Mouse (Mus musculus): Measurements from ENCODE around the gene Gucy2d. TPM values are rescaled to one million over a fixed set of nuclear protein-coding genes. Genes with fewer than 3 reads are reported as not detected.

Gucy2d gene
- total RNA-seq, 2 experiments from 2014 or later, result not detected

DNA sequence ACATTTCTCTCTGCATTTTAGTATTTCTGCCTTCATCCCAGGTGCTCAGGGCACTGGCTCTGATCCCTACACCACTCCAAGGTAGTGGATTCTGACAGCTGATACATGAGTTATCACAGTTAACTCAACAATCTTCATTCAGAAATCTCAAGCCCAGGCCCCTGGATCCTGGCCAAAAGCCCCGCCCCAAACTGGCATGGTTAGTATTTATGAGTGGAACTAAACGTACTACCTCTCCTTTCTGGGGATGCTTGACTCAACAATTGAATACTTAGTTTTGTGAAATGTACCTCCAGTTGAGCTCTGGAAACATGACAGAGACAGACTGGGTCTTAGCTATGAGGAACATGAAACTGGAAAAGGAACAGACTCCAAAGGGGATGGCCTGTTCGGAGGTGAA is 6.7 kb downstream of the Gucy2d start:
- no peak for DNase-seq (ENCODE audit: low spot score in 2 of 2)

- DNase-seq (ENCODE audit: low spot score in 2 of 2), result peak; percentile 19 to 35
Measured at GRCm38 (mm10) chr7:98447585-98448308, 7.5 kb downstream of the Gucy2d start.

GRCm38 (mm10) chr7:98448309-98448630 is 8.1 kb downstream of the Gucy2d start:
- DNase-seq (ENCODE audit: low spot score in 2 of 2), result no peak

DNA sequence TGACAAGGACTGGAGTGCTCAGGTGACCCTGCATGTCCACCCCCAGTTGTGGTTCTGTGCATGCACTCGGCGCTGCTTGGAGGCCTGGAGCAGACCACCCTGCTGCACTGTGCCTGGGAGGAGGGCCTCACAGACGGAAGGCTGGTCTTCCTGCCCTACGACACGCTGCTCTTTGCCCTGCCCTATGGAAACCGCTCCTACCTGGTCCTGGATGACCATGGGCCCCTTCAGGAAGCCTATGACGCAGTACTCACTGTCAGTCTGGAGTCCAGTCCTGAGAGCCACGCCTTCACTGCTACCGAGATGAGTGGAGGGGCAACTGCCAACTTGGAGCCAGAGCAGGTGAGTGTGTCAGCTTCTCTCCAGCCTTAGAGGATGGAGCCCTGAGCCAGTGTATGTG is 9.5 kb downstream of the Gucy2d start:
- no peak for DNase-seq (ENCODE audit: low spot score in 2 of 2)

DNA sequence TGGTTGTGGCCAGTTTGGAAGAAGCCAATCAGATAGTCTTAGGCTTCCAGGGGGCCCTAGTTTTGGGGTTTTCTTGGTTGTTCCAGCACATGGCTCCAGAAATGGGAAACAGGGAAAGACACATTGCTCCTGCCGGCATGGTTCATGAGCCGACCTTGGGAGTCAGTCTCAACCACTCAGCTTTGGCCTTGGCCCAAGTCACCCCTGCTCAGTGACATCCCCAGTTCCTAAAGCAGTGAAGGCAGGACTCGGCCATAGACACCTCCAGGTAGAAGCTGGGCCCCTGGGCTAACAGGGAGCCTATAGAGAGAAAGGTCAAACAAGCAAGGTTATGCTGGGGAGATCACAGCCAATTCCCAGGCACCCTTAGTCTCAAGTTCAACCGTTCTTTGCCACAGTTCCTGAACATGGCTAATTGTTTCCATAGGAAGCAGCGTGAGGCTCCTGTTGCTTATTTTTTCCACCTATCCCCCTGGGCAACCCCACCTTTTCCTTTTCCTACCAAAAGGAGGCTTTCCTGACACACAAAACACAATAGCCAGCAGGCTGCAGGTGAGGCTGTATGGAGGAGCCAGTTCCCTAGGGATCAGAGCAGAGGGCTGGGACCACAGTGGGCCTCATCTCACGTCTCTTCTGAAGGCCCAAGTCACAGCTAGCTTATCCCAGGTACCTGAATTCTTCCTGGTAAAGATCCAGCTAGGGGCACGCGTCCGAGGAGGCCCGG is 14.3 kb downstream of the Gucy2d start:
- no peak for DNase-seq (ENCODE audit: low spot score in 2 of 2)

DNA sequence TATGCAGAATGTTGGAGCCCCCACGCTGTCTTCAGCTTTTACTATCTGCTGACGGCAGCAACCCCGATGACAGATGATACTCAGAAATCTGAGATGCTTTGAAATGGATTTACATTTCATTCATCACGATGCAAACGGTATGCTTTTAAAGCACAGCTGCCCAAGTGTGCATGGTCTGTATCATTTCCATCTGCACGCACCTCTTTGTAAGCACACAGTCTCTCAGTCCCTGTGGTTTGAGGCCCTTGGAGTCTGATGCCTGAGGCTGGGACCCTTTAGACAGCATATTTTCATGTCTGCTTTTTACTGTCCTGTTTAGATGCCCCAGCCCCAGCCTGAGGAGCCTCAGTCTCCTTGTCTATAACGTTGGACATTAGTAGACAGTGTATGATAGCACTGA is 20.1 kb downstream of the Gucy2d start:
- no peak for DNase-seq (ENCODE audit: low spot score in 2 of 2)

DNA sequence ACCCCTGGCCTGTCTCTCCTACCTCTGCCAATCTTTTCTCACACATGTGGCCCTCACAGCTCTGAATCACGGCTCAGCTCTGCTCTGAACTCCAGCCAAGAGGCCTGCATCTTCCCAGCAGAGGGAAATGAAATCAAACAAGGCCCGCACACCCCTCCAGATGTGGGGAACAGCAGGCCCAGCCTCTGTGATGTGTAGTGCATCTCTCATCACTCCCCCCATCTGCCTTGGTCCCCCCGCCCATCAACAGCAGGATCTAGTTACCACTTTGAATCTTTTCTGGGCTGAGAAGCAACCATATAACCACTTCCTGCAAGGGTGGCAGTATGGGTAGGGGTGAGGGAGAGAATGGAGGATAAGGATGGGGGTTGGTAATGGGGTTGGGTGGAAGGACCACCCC is 28.9 kb downstream of the Gucy2d start:
- DNase-seq (ENCODE audit: low spot score in 2 of 2), result no peak

DNA sequence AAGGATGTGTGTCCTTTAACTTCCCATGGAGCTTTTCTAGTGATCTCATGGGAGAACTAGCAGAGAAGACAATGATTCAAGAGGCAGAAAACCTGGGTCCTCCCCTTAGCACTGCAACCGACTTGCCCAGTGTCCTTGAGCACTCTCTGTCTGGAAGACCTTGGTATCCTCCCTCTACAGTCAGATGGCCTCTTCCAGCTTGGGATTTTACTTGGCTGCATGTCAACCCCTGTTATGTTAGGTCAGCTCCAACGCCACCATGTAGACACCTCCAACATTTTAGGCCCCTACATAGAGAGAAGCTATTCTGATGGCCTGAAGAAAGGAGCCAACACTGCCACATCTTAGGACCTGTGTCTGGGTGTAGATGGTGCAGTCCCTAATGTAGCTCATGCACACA is 32.3 kb downstream of the Gucy2d start:
- DNase-seq (ENCODE audit: low spot score in 2 of 2), result no peak

GRCm38 (mm10) chr7:98474558-98474957 is 34.3 kb downstream of the Gucy2d start:
- DNase-seq (ENCODE audit: low spot score in 2 of 2), result no peak

DNA sequence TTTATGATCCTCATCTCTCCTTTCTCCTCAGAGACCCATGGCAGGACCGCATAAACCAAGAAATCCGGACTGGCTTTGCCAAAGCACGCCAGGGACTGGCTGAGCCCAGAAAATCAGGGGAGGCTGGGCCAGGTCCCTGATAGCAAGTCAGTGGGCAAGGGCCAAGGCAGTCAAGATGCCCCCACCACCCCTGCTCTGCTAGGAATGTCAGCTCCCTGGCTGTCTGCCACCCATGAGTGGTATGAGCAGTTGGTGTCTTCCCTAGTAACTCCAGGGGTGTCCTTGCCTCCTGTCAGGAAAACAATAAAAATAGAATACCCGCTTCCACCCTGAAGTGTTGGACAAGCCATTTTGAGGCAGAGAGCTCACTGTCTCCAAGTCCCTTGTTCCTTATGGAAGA is 36.9 kb downstream of the Gucy2d start:
- DNase-seq (ENCODE audit: low spot score in 2 of 2), result no peak

DNA sequence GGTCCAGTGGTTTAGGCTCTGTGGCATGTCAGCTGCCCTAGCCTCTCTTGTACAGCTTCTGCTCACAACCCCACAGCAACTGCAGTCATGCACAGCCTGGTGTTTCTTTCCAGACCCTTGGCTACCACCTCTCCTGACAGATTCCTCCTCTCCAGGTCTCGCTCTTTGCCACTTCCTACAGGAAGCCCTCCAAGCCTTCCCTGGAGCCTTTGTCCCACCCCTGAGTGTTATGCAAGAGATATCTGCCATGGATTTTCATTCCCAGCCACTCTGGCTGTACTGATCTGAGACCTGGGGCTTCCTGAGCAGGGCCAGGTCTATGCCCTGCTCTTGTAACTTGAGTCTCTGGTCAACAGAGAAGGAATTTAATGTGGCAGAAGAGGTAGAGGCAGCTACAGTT is 40.3 kb downstream of the Gucy2d start:
- no peak for DNase-seq (ENCODE audit: low spot score in 2 of 2)

- DNase-seq (ENCODE audit: low spot score in 2 of 2), result peak; percentile 81 to 86
Measured at GRCm38 (mm10) chr7:98481066-98481734, 41.0 kb downstream of the Gucy2d start.

DNA sequence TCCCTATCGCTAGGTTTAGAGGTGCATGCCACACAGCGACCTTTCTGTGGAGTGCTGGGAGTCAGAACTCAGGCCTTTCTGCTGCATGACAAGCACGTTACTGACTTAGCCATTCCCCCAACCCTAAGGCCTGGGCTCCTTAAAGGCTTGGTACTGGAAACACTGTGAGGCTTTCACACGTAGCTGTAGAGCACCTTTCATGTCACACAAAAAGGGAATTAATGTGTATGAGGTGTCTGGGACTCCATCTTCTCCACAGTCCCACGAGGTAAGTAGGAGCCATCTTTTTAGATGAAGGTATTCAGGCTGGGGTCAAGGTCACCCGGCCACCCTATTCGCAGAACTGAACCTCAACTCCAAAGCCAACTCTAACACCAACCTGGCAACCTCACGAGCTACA is 41.6 kb downstream of the Gucy2d start:
- DNase-seq (ENCODE audit: low spot score in 2 of 2), result no peak

DNA sequence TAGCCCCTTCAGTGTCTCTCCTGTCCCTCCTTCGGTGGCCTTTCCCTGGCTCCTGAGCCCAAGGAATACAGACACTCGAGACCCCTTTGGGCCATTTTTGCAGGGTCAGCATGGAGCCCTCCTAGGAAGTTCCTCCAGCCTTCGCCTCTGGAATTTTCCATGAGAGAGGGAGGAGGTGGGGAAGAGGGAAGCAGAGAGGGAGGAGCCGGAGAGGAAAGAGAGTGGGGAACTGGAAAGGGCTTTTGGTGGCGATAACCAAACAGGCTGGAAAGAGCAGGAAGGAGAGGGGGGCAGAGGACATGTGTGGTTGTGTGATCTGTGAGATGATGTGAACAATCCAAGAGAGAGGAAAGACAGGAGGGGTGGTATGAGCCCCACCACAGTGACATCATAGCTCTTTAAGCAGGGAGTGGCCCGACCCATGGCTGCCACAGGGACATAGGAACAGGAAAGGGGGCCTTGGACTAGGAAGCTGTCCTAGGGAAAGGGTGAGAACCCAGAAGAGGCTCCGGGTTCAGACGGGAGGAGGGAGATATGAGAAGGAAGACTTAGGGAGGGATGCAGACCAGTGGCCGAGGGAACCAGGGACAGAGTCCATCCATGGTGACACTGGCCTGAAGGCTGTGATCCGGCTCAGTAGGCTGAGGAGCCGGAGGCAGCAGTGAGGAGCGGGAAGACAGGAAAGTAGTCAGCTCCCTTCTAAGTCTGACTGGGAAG is 42.5 kb downstream of the Gucy2d start:
- no peak for DNase-seq (ENCODE audit: low spot score in 2 of 2)

DNA sequence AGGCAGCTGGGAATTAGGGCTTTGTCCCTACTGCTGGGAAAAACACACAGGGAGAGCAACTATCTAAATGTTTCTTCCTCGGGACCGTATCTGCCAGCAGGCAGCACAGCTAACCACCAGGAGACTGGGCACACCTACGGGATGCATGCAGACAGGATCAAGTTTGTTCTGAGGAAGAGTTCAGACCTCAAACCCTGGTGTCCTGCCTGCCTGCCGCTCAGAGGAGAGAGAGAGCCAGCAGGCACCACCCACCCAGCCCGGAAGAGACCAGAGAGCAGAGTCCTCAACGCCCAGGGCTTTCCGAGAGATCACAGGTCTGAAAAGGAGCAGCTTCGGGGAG is 43.0 kb downstream of the Gucy2d start:
- DNase-seq (ENCODE audit: low spot score in 2 of 2), result no peak

DNA sequence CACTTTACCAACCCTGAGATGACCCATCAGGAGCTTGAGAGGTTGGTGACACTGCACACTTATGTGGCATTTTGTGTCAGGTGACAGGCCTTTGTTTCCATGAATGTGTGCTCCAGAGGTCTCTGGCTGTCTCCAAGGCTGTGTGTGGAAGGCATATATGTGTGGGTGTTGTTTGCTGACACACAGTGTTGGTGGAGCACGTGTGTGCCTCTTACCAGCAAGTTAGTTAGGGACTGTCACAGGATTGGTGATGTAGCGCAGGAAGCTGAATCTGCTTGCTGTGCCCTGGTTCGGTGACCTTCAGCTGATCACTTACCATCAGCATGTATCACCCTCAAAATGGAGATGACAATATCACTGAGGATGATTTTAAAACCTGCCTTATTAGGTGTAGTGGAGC is 44.7 kb downstream of the Gucy2d start:
- DNase-seq (ENCODE audit: low spot score in 2 of 2), result no peak

DNA sequence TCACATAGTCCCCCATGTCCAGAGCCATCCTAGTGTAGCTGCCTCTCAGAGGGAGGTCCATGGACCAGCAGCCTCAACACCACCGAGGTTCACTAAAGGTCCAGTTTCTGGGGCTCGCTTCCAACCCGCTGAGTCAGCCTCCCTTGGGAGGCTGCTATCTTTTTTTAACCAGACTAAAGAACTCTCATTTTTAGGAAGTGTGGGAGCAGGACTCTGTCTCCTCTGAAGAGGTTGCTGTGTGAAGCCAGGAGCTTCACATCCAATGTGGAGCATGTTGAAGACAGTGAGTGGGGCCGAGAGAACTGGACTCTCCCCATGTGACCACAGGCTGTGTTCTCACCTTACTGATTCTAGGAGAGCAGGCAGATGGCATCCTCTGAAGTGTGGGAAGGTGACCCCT is 45.3 kb downstream of the Gucy2d start:
- DNase-seq (ENCODE audit: low spot score in 2 of 2), result no peak

GRCm38 (mm10) chr7:98486471-98486917 is 46.3 kb downstream of the Gucy2d start:
- DNase-seq (ENCODE audit: low spot score in 2 of 2), result no peak

DNA sequence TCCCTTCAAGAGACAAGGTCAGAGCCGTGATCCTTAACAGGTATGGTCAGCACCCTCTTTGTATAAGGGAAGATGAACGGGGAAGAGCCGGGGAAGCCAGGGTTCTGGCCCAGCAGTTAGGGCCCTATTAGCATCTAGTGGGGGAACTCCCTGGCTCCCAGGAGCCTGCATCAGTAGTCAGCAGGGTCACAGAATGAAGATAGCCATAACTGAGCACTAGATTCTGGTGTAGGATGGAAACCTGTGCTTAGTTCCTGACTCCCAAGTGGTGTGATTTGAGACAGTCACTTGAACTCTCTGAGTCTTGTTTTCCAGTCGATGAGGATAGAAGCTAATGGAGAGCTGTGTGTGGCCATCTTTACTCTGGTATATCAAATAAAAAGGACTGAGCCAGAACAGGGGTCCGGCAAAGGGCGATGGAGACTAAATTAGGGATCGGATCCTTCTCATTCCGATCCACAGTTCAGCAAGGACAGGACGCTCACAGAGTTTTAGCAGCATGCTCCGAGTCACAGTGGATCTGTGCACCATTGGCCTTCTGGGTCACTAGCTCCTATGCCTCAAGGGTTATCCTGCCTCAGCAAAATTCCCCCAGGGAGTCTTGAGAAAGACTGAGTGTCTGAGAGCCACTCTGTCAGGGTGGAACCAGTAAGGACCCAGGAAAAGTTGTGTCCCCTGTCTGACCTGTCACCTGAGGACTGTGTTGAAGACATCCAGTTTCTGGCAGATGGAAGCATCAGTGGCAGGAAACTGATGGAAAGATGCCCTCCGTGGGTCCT is 47.2 kb downstream of the Gucy2d start:
- no peak for DNase-seq (ENCODE audit: low spot score in 2 of 2)

DNA sequence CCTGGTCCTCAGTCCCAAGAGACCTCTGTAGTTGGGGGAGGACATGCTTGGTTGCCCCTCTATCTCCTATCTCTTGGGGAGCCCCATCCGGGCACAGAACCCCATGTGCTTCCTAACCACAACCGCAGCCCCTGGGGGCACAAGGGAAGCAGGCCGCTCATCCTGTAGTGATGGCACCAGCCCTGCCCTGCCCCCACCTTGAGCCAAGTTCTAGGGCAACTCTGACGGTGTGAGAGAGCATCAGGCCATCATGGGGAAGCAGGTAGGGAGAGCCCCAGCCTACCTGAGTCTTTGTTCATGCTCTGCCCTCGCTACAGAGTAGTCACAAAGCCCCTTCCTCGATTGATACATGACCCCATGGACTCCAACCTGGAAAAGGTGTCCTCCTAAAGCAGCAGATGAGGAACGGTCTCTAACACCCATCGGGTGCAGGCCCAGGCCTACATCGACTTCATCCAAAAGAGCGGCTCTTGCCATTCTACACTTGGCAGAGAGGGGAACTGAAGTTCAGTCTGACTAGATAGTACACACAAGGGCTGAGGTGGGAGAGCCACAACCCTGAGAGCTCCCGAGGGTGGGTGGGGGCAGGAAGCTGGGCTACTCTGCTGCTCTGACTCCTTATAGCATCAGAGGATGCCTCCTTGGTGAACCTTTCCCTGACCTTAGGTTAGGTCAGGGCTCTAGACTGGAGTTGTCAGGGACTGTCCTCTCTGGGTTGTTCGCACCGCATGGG is 48.3 kb downstream of the Gucy2d start:
- no peak for DNase-seq (ENCODE audit: low spot score in 2 of 2)
